Mouse (Mus musculus) heart, embryonic 13.5 days (tissue): ENCODE results near the gene Espnl. TPM values are rescaled to one million over a fixed set of nuclear protein-coding genes. Genes with fewer than 3 reads are reported as not detected.

ENCODE experiments used
- ATAC-seq: fragments of 200-750 bp; cut with Nextera tagmentation; 2 replicates; pipeline ENCODE4 v1.8.0; 2017; ENCODE audit warnings: moderate TSS enrichment; ENCODE audit not compliant: insufficient number of reproducible peaks, low FRiP score, low TSS enrichment; ENCODE audit errors: extremely low read depth
- H3K27ac ChIP-seq: fragments of 300-500 bp; sonication (generic); replicated peaks from 2 replicates; pipeline ENCODE4 v1.5.1; 2015; ENCODE audit warnings: moderate library complexity, mild to moderate bottlenecking, inconsistent platforms
- H3K27me3 ChIP-seq: fragments of 300-500 bp; sonication (generic); replicated peaks from 2 replicates; pipeline ENCODE4 v1.6.1; 2015; ENCODE audit warnings: mild to moderate bottlenecking, inconsistent platforms
- H3K36me3 ChIP-seq: fragments of 300-500 bp; sonication (generic); 2 replicates; pipeline ENCODE4 v1.6.1; 2015; ENCODE audit warnings: mild to moderate bottlenecking, inconsistent platforms
- H3K4me1 ChIP-seq: fragments of 300-500 bp; sonication (generic); 2 replicates; pipeline ENCODE4 v1.6.1; 2015; ENCODE audit warnings: inconsistent platforms
- H3K4me2 ChIP-seq: fragments of 300-500 bp; sonication (generic); 2 replicates; pipeline ENCODE4 v1.6.1; 2015; ENCODE audit warnings: inconsistent platforms, mild to moderate bottlenecking, moderate library complexity
- H3K4me3 ChIP-seq: fragments of 300-500 bp; sonication (generic); 2 replicates; pipeline ENCODE4 v1.5.1; 2015; ENCODE audit warnings: moderate library complexity, mild to moderate bottlenecking, inconsistent platforms
- H3K9ac ChIP-seq: fragments of 300-500 bp; sonication (generic); 2 replicates; pipeline ENCODE4 v1.6.1; 2015; ENCODE audit warnings: inconsistent platforms, mild to moderate bottlenecking, moderate library complexity
- H3K9me3 ChIP-seq: fragments of 300-500 bp; sonication (generic); 2 replicates; pipeline ENCODE4 v1.6.1; 2016; ENCODE audit warnings: inconsistent platforms
- WGBS: fragments of 180-500 bp; shearing (Covaris S2); methylation state at CpG from one replicate; pipeline ENCODE4 v1.1.7; 2015; ENCODE audit warnings: mixed read lengths; 5-methylcytosine and 5-hydroxymethylcytosine counted together
- polyA plus RNA-seq: library from polyadenylated mRNA; unstranded; fragments of >200 nt; fragmentation: Nextera tagmentation; extraction: Ambion mirVana; gene quantifications from 2 replicates; pipeline ENCODE4 v1.2.1, GENCODE M21; 2015

Espnl gene
- polyA plus RNA-seq, 1 experiment from 2014 or later = 0.07 TPM

- Histone ChIP-seq H3K4me3 (no peak overlapping the region), H3K4me1 (peaks cover 27% of the 10 kb centered on the region), H3K9me3 (no peaks in the 10 kb centered on the region), H3K27me3 (no peaks in the 10 kb centered on the region), H3K36me3 (peaks cover 71% of the 10 kb centered on the region), H3K27ac (no peak overlapping the region), H3K4me2 (no peak overlapping the region), H3K9ac (no peak overlapping the region)
- 77% methylated on average over 11 of the region's 11 CpGs for WGBS
- no peak for ATAC-seq
These were observed 34.2 kb downstream of the Espnl start for GRCm38 (mm10) chr1:91356105-91356504.

- peaks cover 10% of the 10 kb centered on the region for H3K9me3 ChIP-seq
- ATAC-seq = no peak
- peaks cover 3% of the 10 kb centered on the region; the same call in 1 of the 2 replicates for H3K27me3 ChIP-seq
- H3K27ac ChIP-seq = no peak overlapping the region
- no peak overlapping the region for H3K4me2 ChIP-seq
- H3K4me1 ChIP-seq = peaks cover 11% of the 10 kb centered on the region
- 74% methylated on average over 5 of the region's 5 CpGs for WGBS
- peaks cover 63% of the 10 kb centered on the region for H3K36me3 ChIP-seq
- no peak overlapping the region for H3K9ac ChIP-seq
- no peak overlapping the region for H3K4me3 ChIP-seq
These were observed 40.2 kb downstream of the Espnl start for GRCm38 (mm10) chr1:91362113-91362512.

GRCm38 (mm10) chr1:91364822-91365644 is 43.2 kb downstream of the Espnl start:
- Histone ChIP-seq H3K27me3 (peaks cover 9% of the 10 kb centered on the region; the same call in 1 of the 2 replicates), H3K9ac (no peak overlapping the region), H3K9me3 (peaks cover 10% of the 10 kb centered on the region), H3K36me3 (peaks cover 45% of the 10 kb centered on the region), H3K4me2 (no peak overlapping the region), H3K4me3 (no peak overlapping the region), H3K27ac (no peak overlapping the region), H3K4me1 (peaks cover 11% of the 10 kb centered on the region)
- ATAC-seq = no peak
- 88% methylated on average over 16 of the region's 16 CpGs for WGBS

GRCm38 (mm10) chr1:91365816-91366214 is 43.9 kb downstream of the Espnl start:
- H3K27me3 ChIP-seq = peaks cover 9% of the 10 kb centered on the region; the same call in 1 of the 2 replicates
- peak overlapping the region; percentile 80 for H3K9ac ChIP-seq
- H3K36me3 ChIP-seq = peaks cover 45% of the 10 kb centered on the region
- H3K9me3 ChIP-seq = peaks cover 10% of the 10 kb centered on the region
- H3K4me3 ChIP-seq = peak overlapping the region; percentile 60
- WGBS = 27% methylated on average over 8 of the region's 8 CpGs
- ATAC-seq = 0 out of 2 replicates have a peak, but pooled peaks have one; percentile 12
- peak overlapping the region; percentile 99 for H3K4me2 ChIP-seq
- H3K27ac ChIP-seq = no peak overlapping the region
- H3K4me1 ChIP-seq = peaks cover 11% of the 10 kb centered on the region

GRCm38 (mm10) chr1:91366215-91367108 is 44.6 kb downstream of the Espnl start, which contains the start of gene Erfe:
Gene Erfe (plus strand): TSS chr1:91366430.
- Histone ChIP-seq H3K27ac (no peak within 1 kb of the TSS), H3K36me3 (peaks cover 45% of the 10 kb centered on the region), H3K4me3 (peak within 1 kb of the TSS; percentile 60), H3K9ac (peak within 1 kb of the TSS; percentile 80), H3K4me2 (peak within 1 kb of the TSS; percentile 99), H3K4me1 (peaks cover 11% of the 10 kb centered on the region), H3K9me3 (peaks cover 10% of the 10 kb centered on the region), H3K27me3 (peaks cover 9% of the 10 kb centered on the region; the same call in 1 of the 2 replicates)
- 0 out of 2 replicates have a peak, but pooled peaks have one; percentile 1 for ATAC-seq
- WGBS = 1% methylated on average over 61 of the region's 68 CpGs

- Histone ChIP-seq H3K9ac (no peak overlapping the region), H3K27me3 (peaks cover 9% of the 10 kb centered on the region; the same call in 1 of the 2 replicates), H3K9me3 (peaks cover 10% of the 10 kb centered on the region), H3K4me2 (peak overlapping the region; percentile 99; the same call in 1 of the 2 replicates), H3K36me3 (peaks cover 45% of the 10 kb centered on the region), H3K27ac (no peak overlapping the region), H3K4me1 (peaks cover 11% of the 10 kb centered on the region), H3K4me3 (peak overlapping the region; percentile 60; the same call in 1 of the 2 replicates)
- WGBS = 95% methylated on average over 3 of the region's 3 CpGs
- no peak for ATAC-seq
These were observed 45.4 kb downstream of the Espnl start for GRCm38 (mm10) chr1:91367295-91367694.

GRCm38 (mm10) chr1:91369408-91369807 is 47.5 kb downstream of the Espnl start:
- Histone ChIP-seq H3K9ac (no peak overlapping the region), H3K4me2 (no peak overlapping the region), H3K27ac (no peak overlapping the region), H3K27me3 (peaks cover 9% of the 10 kb centered on the region; the same call in 1 of the 2 replicates), H3K36me3 (peaks cover 52% of the 10 kb centered on the region), H3K4me3 (no peak overlapping the region), H3K9me3 (peaks cover 1% of the 10 kb centered on the region; the same call in 1 of the 2 replicates), H3K4me1 (peaks cover 11% of the 10 kb centered on the region)
- ATAC-seq = no peak
- WGBS = 71% methylated on average over 4 of the region's 4 CpGs

GRCm38 (mm10) chr1:91370055-91370454 is 48.2 kb downstream of the Espnl start:
- Histone ChIP-seq H3K4me3 (no peak overlapping the region), H3K9ac (no peak overlapping the region), H3K27me3 (peaks cover 9% of the 10 kb centered on the region; the same call in 1 of the 2 replicates), H3K9me3 (no peaks in the 10 kb centered on the region), H3K36me3 (peaks cover 56% of the 10 kb centered on the region), H3K4me1 (peaks cover 11% of the 10 kb centered on the region), H3K27ac (no peak overlapping the region), H3K4me2 (no peak overlapping the region)
- ATAC-seq = no peak
- WGBS = 81% methylated on average over 23 of the region's 23 CpGs

- no peak for ATAC-seq
- 82% methylated on average over 6 of the region's 6 CpGs for WGBS
- peaks cover 11% of the 10 kb centered on the region for H3K4me1 ChIP-seq
- peaks cover 90% of the 10 kb centered on the region for H3K36me3 ChIP-seq
- no peaks in the 10 kb centered on the region for H3K9me3 ChIP-seq
- no peak overlapping the region for H3K4me3 ChIP-seq
- no peak overlapping the region for H3K4me2 ChIP-seq
- no peak overlapping the region for H3K27ac ChIP-seq
- no peaks in the 10 kb centered on the region for H3K27me3 ChIP-seq
- H3K9ac ChIP-seq = no peak overlapping the region
These were observed 51.5 kb downstream of the Espnl start for GRCm38 (mm10) chr1:91373414-91373835.

- H3K36me3 ChIP-seq = peaks cover 96% of the 10 kb centered on the region
- H3K9ac ChIP-seq = no peak overlapping the region
- peaks cover 26% of the 10 kb centered on the region for H3K4me1 ChIP-seq
- H3K4me3 ChIP-seq = no peak overlapping the region
- WGBS = 58% methylated on average over 7 of the region's 7 CpGs
- H3K9me3 ChIP-seq = no peaks in the 10 kb centered on the region
- H3K27ac ChIP-seq = no peak overlapping the region
- H3K27me3 ChIP-seq = no peaks in the 10 kb centered on the region
- ATAC-seq = no peak
- no peak overlapping the region for H3K4me2 ChIP-seq
These were observed 58.7 kb downstream of the Espnl start for GRCm38 (mm10) chr1:91380453-91381090.
